Mouse (Mus musculus) cortical plate, adult 2 months (tissue): ENCODE measurements at regions not wholly inside any gene's neighbourhood (a gene's known extent, or its start where the extent isn't known, plus 50 kb on each side); places are given as distances from the start of the nearest gene placed in this dataset.

Experiments
- CTCF ChIP-seq: fragments of 200-500 bp; IDR thresholded peaks from 2 replicates; pipeline ENCODE4 v1.5.1; 2011; ENCODE audit warnings: mild to moderate bottlenecking, control low read depth, low read length; ENCODE audit not compliant: insufficient read depth; ENCODE audit errors: extremely low read depth
- POLR2A ChIP-seq: fragments of 200-500 bp; IDR thresholded peaks from 2 replicates; pipeline ENCODE4 v1.6.1; 2011; ENCODE audit warnings: mild to moderate bottlenecking, low read length, control low read depth; ENCODE audit not compliant: insufficient read depth; ENCODE audit errors: extremely low read depth

GRCm38 (mm10) chr11:20939644-20940043 lies 108.8 kb upstream of the Lgalsl start:
- TF ChIP-seq CTCF (no peak), POLR2A (no peak)
